Mouse (Mus musculus) MEL (cell line): ENCODE measurements at regions not wholly inside any gene's neighbourhood (a gene's known extent, or its start where the extent isn't known, plus 50 kb on each side); places are given as distances from the start of the nearest gene placed in this dataset.

ENCODE experiments used
- DNase-seq: peaks from one replicate; pipeline ENCODE4 v3.0.0; 2011; ENCODE audit warnings: low read depth, low spot score
- H3K27ac ChIP-seq: 2 replicates; pipeline ENCODE4 v1.5.1; 2012; ENCODE audit warnings: low read depth, mild to moderate bottlenecking, control low read depth, low read length, moderate library complexity; ENCODE audit not compliant: control insufficient read depth
- H3K27me3 ChIP-seq, 2 experiments: fragments of 150-350 bp in 1 of 2; sonication (generic) in 1 of 2; 2 replicates each; pipeline ENCODE4 v1.6.1; 2012; ENCODE audit warnings: low read length in 2 of 2, mild to moderate bottlenecking in 2 of 2, improper control_type of control experiment in 1 of 2, moderate library complexity in 1 of 2; ENCODE audit not compliant: insufficient read depth in 2 of 2, control insufficient read depth in 1 of 2
- H3K36me3 ChIP-seq, 2 experiments: 2 replicates each; pipeline ENCODE4 v1.6.1; 2012 to 2014; ENCODE audit warnings: low read length in 2 of 2, improper control_type of control experiment in 1 of 2, inconsistent platforms in 1 of 2, mild to moderate bottlenecking in 1 of 2; ENCODE audit not compliant: insufficient read depth in 2 of 2, control insufficient read depth in 1 of 2
- H3K4me1 ChIP-seq, 2 experiments: fragments of 150-350 bp in 1 of 2; sonication (generic) in 1 of 2; 2 replicates each; pipeline ENCODE4 v1.6.1; 2012; ENCODE audit warnings: low read length in 2 of 2, improper control_type of control experiment in 1 of 2, mild to moderate bottlenecking in 1 of 2; ENCODE audit not compliant: insufficient read depth in 2 of 2, control insufficient read depth in 1 of 2
- H3K4me3 ChIP-seq, 2 experiments: fragments of 150-350 bp in 1 of 2; sonication (generic) in 1 of 2; 2 replicates each; pipeline ENCODE4 v1.5.1; 2012; ENCODE audit warnings: low read depth in 2 of 2, low read length in 2 of 2, mild to moderate bottlenecking in 2 of 2, moderate library complexity in 2 of 2, control low read depth in 1 of 2, improper control_type of control experiment in 1 of 2; ENCODE audit not compliant: control insufficient read depth in 1 of 2, insufficient read depth in 1 of 2
- H3K79me2 ChIP-seq: 2 replicates; pipeline ENCODE4 v1.6.1; 2012; ENCODE audit warnings: mild to moderate bottlenecking, low read length, moderate library complexity; ENCODE audit not compliant: control insufficient read depth, poor library complexity, insufficient read depth
- H3K9ac ChIP-seq: 2 replicates; pipeline ENCODE4 v1.6.1; 2012; ENCODE audit warnings: low read depth, mild to moderate bottlenecking, control low read depth, low read length, moderate library complexity; ENCODE audit not compliant: control insufficient read depth, poor library complexity, severe bottlenecking
- H3K9me3 ChIP-seq: fragments of 150-350 bp; sonication (generic); replicated peaks from 2 replicates; pipeline ENCODE4 v1.6.1; 2012; ENCODE audit warnings: mild to moderate bottlenecking, low read length, improper control_type of control experiment, moderate library complexity; ENCODE audit not compliant: insufficient read depth
- CHD2 ChIP-seq: IDR thresholded peaks from 2 replicates; pipeline ENCODE4 v1.6.1; 2011; ENCODE audit warnings: low read length, improper control_type of control experiment
- ETS1 ChIP-seq: IDR thresholded peaks from 2 replicates; pipeline ENCODE4 v1.6.1; 2012; ENCODE audit warnings: low read depth, mild to moderate bottlenecking, inconsistent platforms, low read length, improper control_type of control experiment, moderate library complexity
- GATA1 ChIP-seq: IDR thresholded peaks from 2 replicates; pipeline ENCODE4 v1.6.1; 2011; ENCODE audit warnings: low read depth, low read length, improper control_type of control experiment
- HCFC1 ChIP-seq: IDR thresholded peaks from 2 replicates; pipeline ENCODE4 v1.6.1; 2012; ENCODE audit warnings: low read depth, mild to moderate bottlenecking, inconsistent platforms, low read length, improper control_type of control experiment, moderate library complexity
- MAFK ChIP-seq: IDR thresholded peaks from 2 replicates; pipeline ENCODE4 v1.6.1; 2011; ENCODE audit warnings: low read depth, mild to moderate bottlenecking, low read length, improper control_type of control experiment, borderline replicate concordance
- MAX ChIP-seq: IDR thresholded peaks from 2 replicates; pipeline ENCODE4 v1.6.1; 2011; ENCODE audit warnings: low read length, improper control_type of control experiment
- MEF2A ChIP-seq: IDR thresholded peaks from 2 replicates; pipeline ENCODE4 v1.6.1; 2014; ENCODE audit warnings: low read depth, mild to moderate bottlenecking, inconsistent platforms, low read length, improper control_type of control experiment; ENCODE audit not compliant: poor library complexity, insufficient replicate concordance, severe bottlenecking; ENCODE audit errors: extremely low read depth
- MYC ChIP-seq: IDR thresholded peaks from 2 replicates; pipeline ENCODE4 v1.6.1; 2011; ENCODE audit warnings: low read depth, mild to moderate bottlenecking, low read length, improper control_type of control experiment, moderate library complexity
- NELFE ChIP-seq: IDR thresholded peaks from 2 replicates; pipeline ENCODE4 v1.6.1; 2011; ENCODE audit warnings: low read depth, low read length, improper control_type of control experiment
- POLR2A ChIP-seq, 2 experiments: IDR thresholded peaks; 2 replicates each; pipeline ENCODE4 v1.6.1; 2011 to 2012; ENCODE audit warnings: low read length in 2 of 2, mild to moderate bottlenecking in 2 of 2, control low read depth in 1 of 2, improper control_type of control experiment in 1 of 2, low read depth in 1 of 2, moderate library complexity in 1 of 2; ENCODE audit not compliant: control insufficient read depth in 1 of 2, insufficient read depth in 1 of 2, poor library complexity in 1 of 2
- POLR2AphosphoS2 ChIP-seq: IDR thresholded peaks from 2 replicates; pipeline ENCODE4 v1.6.1; 2011; ENCODE audit warnings: low read length, improper control_type of control experiment
- POLR2AphosphoS5 ChIP-seq: IDR thresholded peaks from 2 replicates; pipeline ENCODE4 v1.6.1; 2012; ENCODE audit warnings: low read depth, borderline replicate concordance, mild to moderate bottlenecking, inconsistent platforms, low read length, moderate library complexity, mixed read lengths
- RAD21 ChIP-seq: IDR thresholded peaks from 2 replicates; pipeline ENCODE4 v1.6.1; 2011; ENCODE audit warnings: mild to moderate bottlenecking, low read depth, low read length, improper control_type of control experiment
- RCOR1 ChIP-seq: IDR thresholded peaks from 2 replicates; pipeline ENCODE4 v1.6.1; 2012; ENCODE audit warnings: low read depth, mild to moderate bottlenecking, inconsistent platforms, low read length, improper control_type of control experiment
- TBP ChIP-seq: IDR thresholded peaks from 2 replicates; pipeline ENCODE4 v1.8.0; 2011; ENCODE audit warnings: low read depth, low read length, improper control_type of control experiment
- TCF12 ChIP-seq: IDR thresholded peaks from 2 replicates; pipeline ENCODE4 v1.6.1; 2014; ENCODE audit warnings: low read depth, mild to moderate bottlenecking, inconsistent platforms, low read length, improper control_type of control experiment, moderate library complexity
- USF1 ChIP-seq: IDR thresholded peaks from 2 replicates; pipeline ENCODE4 v1.6.1; 2014; ENCODE audit warnings: low read depth, mild to moderate bottlenecking, inconsistent platforms, low read length, improper control_type of control experiment, moderate library complexity
- ZKSCAN1 ChIP-seq: IDR thresholded peaks from 2 replicates; pipeline ENCODE4 v1.6.1; 2012; ENCODE audit warnings: low read depth, mild to moderate bottlenecking, inconsistent platforms, low read length, improper control_type of control experiment, moderate library complexity
- ZMIZ1 ChIP-seq: IDR thresholded peaks from 2 replicates; pipeline ENCODE4 v1.6.1; 2012; ENCODE audit warnings: low read depth, mild to moderate bottlenecking, inconsistent platforms, low read length, improper control_type of control experiment, moderate library complexity
- ZNF384 ChIP-seq: IDR thresholded peaks from 2 replicates; pipeline ENCODE4 v1.6.1; 2012; ENCODE audit warnings: low read depth, mild to moderate bottlenecking, inconsistent platforms, low read length, improper control_type of control experiment

GRCm38 (mm10) chr12:25427911-25428642, 331.1 kb upstream of the Id2 start:
- no peak overlapping the region for H3K27ac ChIP-seq
- DNase-seq: no peak
- H3K4me1 ChIP-seq: no peaks in the 10 kb centered on the region
- TF ChIP-seq ZMIZ1 (no peak), MAFK (no peak), MYC (no peak), TBP (no peak), GATA1 (no peak), TCF12 (no peak), USF1 (no peak), ETS1 (no peak), RCOR1 (no peak), MEF2A (no peak), ZNF384 (no peak), MAX (no peak)
- H3K79me2 ChIP-seq: no peaks in the 10 kb centered on the region
- H3K4me3 ChIP-seq: no peak overlapping the region
- H3K27me3 ChIP-seq: no peaks in the 10 kb centered on the region
- H3K9ac ChIP-seq: no peak overlapping the region
- no peaks in the 10 kb centered on the region for H3K9me3 ChIP-seq
- H3K36me3 ChIP-seq: no peaks in the 10 kb centered on the region

- Histone ChIP-seq H3K9ac (no peak overlapping the region), H3K27ac (no peak overlapping the region), H3K27me3 (no peaks in the 10 kb centered on the region), H3K4me1 (no peaks in the 10 kb centered on the region), H3K4me3 (no peak overlapping the region), H3K9me3 (no peaks in the 10 kb centered on the region), H3K36me3 (no peaks in the 10 kb centered on the region), H3K79me2 (no peaks in the 10 kb centered on the region)
- TF ChIP-seq ZKSCAN1 (no peak), POLR2AphosphoS2 (no peak), RAD21 (no peak), NELFE (no peak), POLR2AphosphoS5 (no peak), CHD2 (no peak), POLR2A (IDR thresholded peaks at IDR 0.05; ENCODE audit: control insufficient read depth in 1 of 2, insufficient read depth in 1 of 2, low read depth in 1 of 2, low read length in 2 of 2, poor library complexity in 1 of 2) (no peak), ZMIZ1 (no peak), HCFC1 (no peak), MEF2A (no peak)
- no peak for DNase-seq
Measured at GRCm38 (mm10) chr12:25417336-25417735, 320.4 kb upstream of the Id2 start.
